Mouse (Mus musculus): ENCODE measurements at regions not wholly inside any gene's neighbourhood (a gene's known extent, or its start where the extent isn't known, plus 50 kb on each side); places are given as distances from the start of the nearest gene placed in this dataset.

- WGBS, result 83% methylated on average over 9 of the region's 9 CpGs
These were observed 190.8 kb downstream of the Zfp326 start for GRCm38 (mm10) chr5:106067124-106067551.

GRCm38 (mm10) chr5:106066706-106067105, 190.3 kb downstream of the Zfp326 start:
- Histone ChIP-seq H3K27ac (replicated peaks) (no peak overlapping the region), H3K4me1 (no peaks in the 10 kb centered on the region), H3K4me3 (no peak overlapping the region), H3K27me3 (replicated peaks; ENCODE audit: low read depth, poor library complexity, severe bottlenecking) (no peaks in the 10 kb centered on the region), H3K36me3 (replicated peaks) (no peaks in the 10 kb centered on the region), H3K9me3 (peaks cover 12% of the 10 kb centered on the region)
- DNase-seq (ENCODE audit: low spot score), result no peak

More at GRCm38 (mm10) chr5:106067124-106067551, 190.8 kb downstream of the Zfp326 start:
- Histone ChIP-seq H3K36me3 (replicated peaks) (no peaks in the 10 kb centered on the region), H3K4me1 (no peaks in the 10 kb centered on the region), H3K27ac (replicated peaks) (no peak overlapping the region), H3K9me3 (peaks cover 12% of the 10 kb centered on the region), H3K4me3 (no peak overlapping the region), H3K27me3 (replicated peaks; ENCODE audit: low read depth, poor library complexity, severe bottlenecking) (no peaks in the 10 kb centered on the region)
- no peak for DNase-seq (ENCODE audit: low spot score)

- no peaks in the 10 kb centered on the region for H3K27me3 ChIP-seq (replicated peaks; ENCODE audit: low read depth, poor library complexity, severe bottlenecking)
- H3K4me1 ChIP-seq, result no peaks in the 10 kb centered on the region
- no peaks in the 10 kb centered on the region for H3K36me3 ChIP-seq (replicated peaks)
- DNase-seq (ENCODE audit: low spot score), result no peak
- 87% methylated on average over 7 of the region's 7 CpGs for WGBS
- no peak overlapping the region for H3K27ac ChIP-seq (replicated peaks)
- no peak overlapping the region for H3K4me3 ChIP-seq
- H3K9me3 ChIP-seq, result peaks cover 12% of the 10 kb centered on the region
These were observed 188.0 kb downstream of the Zfp326 start for GRCm38 (mm10) chr5:106064366-106064765.

- Histone ChIP-seq H3K4me3 (no peak overlapping the region), H3K36me3 (replicated peaks) (no peaks in the 10 kb centered on the region), H3K4me1 (no peaks in the 10 kb centered on the region), H3K9me3 (peaks cover 12% of the 10 kb centered on the region), H3K27me3 (replicated peaks; ENCODE audit: low read depth, poor library complexity, severe bottlenecking) (no peaks in the 10 kb centered on the region), H3K27ac (replicated peaks) (no peak overlapping the region)
- 87% methylated on average over 6 of the region's 6 CpGs for WGBS
- DNase-seq (ENCODE audit: low spot score), result no peak
These were observed 186.6 kb downstream of the Zfp326 start for GRCm38 (mm10) chr5:106062926-106063325.

GRCm38 (mm10) chr5:106056631-106057030, 180.3 kb downstream of the Zfp326 start:
- Histone ChIP-seq H3K27me3 (replicated peaks; ENCODE audit: low read depth, poor library complexity, severe bottlenecking) (no peaks in the 10 kb centered on the region), H3K4me1 (peaks cover 17% of the 10 kb centered on the region), H3K9me3 (no peaks in the 10 kb centered on the region), H3K27ac (replicated peaks) (no peak overlapping the region), H3K4me3 (no peak overlapping the region), H3K36me3 (replicated peaks) (no peaks in the 10 kb centered on the region)
- DNase-seq (ENCODE audit: low spot score), result no peak
- WGBS, result 30% methylated on average over 9 of the region's 9 CpGs

- no peak for DNase-seq (ENCODE audit: low spot score)
- Histone ChIP-seq H3K27ac (replicated peaks) (no peak overlapping the region), H3K9me3 (no peaks in the 10 kb centered on the region), H3K4me3 (no peak overlapping the region), H3K4me1 (peaks cover 17% of the 10 kb centered on the region), H3K27me3 (replicated peaks; ENCODE audit: low read depth, poor library complexity, severe bottlenecking) (no peaks in the 10 kb centered on the region), H3K36me3 (replicated peaks) (no peaks in the 10 kb centered on the region)
- 65% methylated on average over 8 of the region's 8 CpGs for WGBS
These were observed 178.9 kb downstream of the Zfp326 start for GRCm38 (mm10) chr5:106055221-106055620.

GRCm38 (mm10) chr5:106051026-106051425, 174.7 kb downstream of the Zfp326 start:
- Histone ChIP-seq H3K36me3 (replicated peaks) (no peaks in the 10 kb centered on the region), H3K27ac (replicated peaks) (no peak overlapping the region), H3K9me3 (no peaks in the 10 kb centered on the region), H3K4me3 (no peak overlapping the region), H3K27me3 (replicated peaks; ENCODE audit: low read depth, poor library complexity, severe bottlenecking) (no peaks in the 10 kb centered on the region), H3K4me1 (peaks cover 7% of the 10 kb centered on the region)
- WGBS, result 93% methylated on average over 8 of the region's 8 CpGs
- no peak for DNase-seq (ENCODE audit: low spot score)

GRCm38 (mm10) chr5:106044878-106045585, 168.7 kb downstream of the Zfp326 start:
- WGBS, result 87% methylated on average over 12 of the region's 12 CpGs
- H3K9me3 ChIP-seq, result no peaks in the 10 kb centered on the region
- no peak overlapping the region for H3K27ac ChIP-seq (replicated peaks)
- no peaks in the 10 kb centered on the region for H3K36me3 ChIP-seq (replicated peaks)
- H3K4me3 ChIP-seq, result no peak overlapping the region
- no peak for DNase-seq (ENCODE audit: low spot score)
- no peaks in the 10 kb centered on the region for H3K27me3 ChIP-seq (replicated peaks; ENCODE audit: low read depth, poor library complexity, severe bottlenecking)
- H3K4me1 ChIP-seq, result no peaks in the 10 kb centered on the region

- Histone ChIP-seq H3K27ac (replicated peaks) (no peak overlapping the region), H3K9me3 (no peaks in the 10 kb centered on the region), H3K36me3 (replicated peaks) (no peaks in the 10 kb centered on the region), H3K27me3 (replicated peaks; ENCODE audit: low read depth, poor library complexity, severe bottlenecking) (no peaks in the 10 kb centered on the region), H3K4me3 (no peak overlapping the region), H3K4me1 (no peaks in the 10 kb centered on the region)
- WGBS, result 94% methylated on average over 18 of the region's 18 CpGs
- DNase-seq (ENCODE audit: low spot score), result no peak
These were observed 162.0 kb downstream of the Zfp326 start for GRCm38 (mm10) chr5:106038321-106038720.

- Histone ChIP-seq H3K27ac (replicated peaks) (no peak overlapping the region), H3K27me3 (replicated peaks; ENCODE audit: low read depth, poor library complexity, severe bottlenecking) (no peaks in the 10 kb centered on the region), H3K4me1 (no peaks in the 10 kb centered on the region), H3K36me3 (replicated peaks) (no peaks in the 10 kb centered on the region), H3K4me3 (no peak overlapping the region), H3K9me3 (no peaks in the 10 kb centered on the region)
- DNase-seq (ENCODE audit: low spot score), result no peak
- 49% methylated on average over 6 of the region's 6 CpGs for WGBS
These were observed 159.8 kb downstream of the Zfp326 start for GRCm38 (mm10) chr5:106036176-106036575.

- 72% methylated on average over 4 of the region's 4 CpGs for WGBS
- Histone ChIP-seq H3K36me3 (replicated peaks) (no peaks in the 10 kb centered on the region), H3K27me3 (replicated peaks; ENCODE audit: low read depth, poor library complexity, severe bottlenecking) (no peaks in the 10 kb centered on the region), H3K9me3 (no peaks in the 10 kb centered on the region), H3K4me1 (0 out of 2 replicates have a peak, but pooled peaks cover 3% of the 10 kb centered on the region), H3K4me3 (no peak overlapping the region), H3K27ac (replicated peaks) (no peak overlapping the region)
- no peak for DNase-seq (ENCODE audit: low spot score)
These were observed 156.6 kb downstream of the Zfp326 start for GRCm38 (mm10) chr5:106032956-106033355.

- Histone ChIP-seq H3K9me3 (no peaks in the 10 kb centered on the region), H3K27ac (replicated peaks) (no peak overlapping the region), H3K36me3 (replicated peaks) (no peaks in the 10 kb centered on the region), H3K27me3 (replicated peaks; ENCODE audit: low read depth, poor library complexity, severe bottlenecking) (no peaks in the 10 kb centered on the region), H3K4me1 (0 out of 2 replicates have a peak, but pooled peaks cover 3% of the 10 kb centered on the region), H3K4me3 (no peak overlapping the region)
- DNase-seq (ENCODE audit: low spot score), result no peak
- 68% methylated on average over 2 of the region's 2 CpGs for WGBS
These were observed 150.5 kb downstream of the Zfp326 start for GRCm38 (mm10) chr5:106026861-106027260.

- Histone ChIP-seq H3K27me3 (replicated peaks; ENCODE audit: low read depth, poor library complexity, severe bottlenecking) (0 out of 2 replicates have a peak, but pooled peaks cover 8% of the 10 kb centered on the region), H3K36me3 (replicated peaks) (no peaks in the 10 kb centered on the region), H3K4me1 (peaks cover 16% of the 10 kb centered on the region), H3K9me3 (no peaks in the 10 kb centered on the region), H3K4me3 (no peak overlapping the region), H3K27ac (replicated peaks) (no peak overlapping the region)
- DNase-seq (ENCODE audit: low spot score), result peak; percentile 19
- 54% methylated on average over 16 of the region's 16 CpGs for WGBS
These were observed 128.0 kb downstream of the Zfp326 start for GRCm38 (mm10) chr5:106004292-106004917.
